Mouse (Mus musculus) hindbrain, embryonic 14.5 days (tissue): Measurements from ENCODE around the gene 2310030G06Rik. TPM values are rescaled to one million over a fixed set of nuclear protein-coding genes. Genes with fewer than 3 reads are reported as not detected.

ENCODE experiments used
- ATAC-seq: fragments of 200-750 bp; cut with Nextera tagmentation; 2 replicates; pipeline ENCODE4 v1.8.0; 2017; ENCODE audit warnings: moderate number of reproducible peaks, mild to moderate bottlenecking, moderate TSS enrichment, moderate library complexity; ENCODE audit not compliant: low FRiP score
- DNase-seq: peaks from one replicate; pipeline ENCODE4 v3.0.0-alpha.2; 2015; ENCODE audit warnings: low spot score
- H3K27ac ChIP-seq: fragments of 300-500 bp; sonication (generic); 2 replicates; pipeline ENCODE4 v1.5.1; 2014; ENCODE audit warnings: mild to moderate bottlenecking, moderate library complexity
- H3K27me3 ChIP-seq: fragments of 300-500 bp; sonication (generic); 2 replicates; pipeline ENCODE4 v1.6.1; 2014; ENCODE audit warnings: mild to moderate bottlenecking, low read length, mixed read lengths; ENCODE audit not compliant: control insufficient read depth, insufficient read depth
- H3K36me3 ChIP-seq: fragments of 300-500 bp; sonication (generic); replicated peaks from 2 replicates; pipeline ENCODE4 v1.6.1; 2014; ENCODE audit not compliant: control insufficient read depth, insufficient read depth
- H3K4me1 ChIP-seq: fragments of 300-500 bp; sonication (generic); replicated peaks from 2 replicates; pipeline ENCODE4 v1.6.1; 2014; ENCODE audit warnings: antibody characterized with exemption, low read length, mixed read lengths; ENCODE audit not compliant: control insufficient read depth, insufficient read depth
- H3K4me2 ChIP-seq: fragments of 300-500 bp; sonication (generic); replicated peaks from 2 replicates; pipeline ENCODE4 v1.6.1; 2014; ENCODE audit warnings: mild to moderate bottlenecking, moderate library complexity
- H3K4me3 ChIP-seq: fragments of 300-500 bp; sonication (generic); replicated peaks from 2 replicates; pipeline ENCODE4 v1.5.1; 2014; ENCODE audit warnings: mild to moderate bottlenecking, low read length
- H3K9ac ChIP-seq: fragments of 300-500 bp; sonication (generic); 2 replicates; pipeline ENCODE4 v1.6.1; 2014
- H3K9me3 ChIP-seq: fragments of 300-500 bp; sonication (generic); 2 replicates; pipeline ENCODE4 v1.6.1; 2016; ENCODE audit warnings: low read length; ENCODE audit not compliant: control insufficient read depth
- WGBS: fragments of 180-500 bp; shearing (Covaris S2); extraction: QIAGEN DNeasy Blood & Tissue Kit; methylation state at CpG from one replicate; pipeline ENCODE4 v1.1.7; 2014; 5-methylcytosine and 5-hydroxymethylcytosine counted together
- polyA plus RNA-seq: library from polyadenylated mRNA; unstranded; fragments of >200 nt; fragmentation: Nextera tagmentation; extraction: Ambion mirVana; gene quantifications from 2 replicates; pipeline ENCODE4 v1.2.1, GENCODE M21; 2014

2310030G06Rik gene
- polyA plus RNA-seq, 1 experiment from 2014 or later: 2.1 TPM

DNA sequence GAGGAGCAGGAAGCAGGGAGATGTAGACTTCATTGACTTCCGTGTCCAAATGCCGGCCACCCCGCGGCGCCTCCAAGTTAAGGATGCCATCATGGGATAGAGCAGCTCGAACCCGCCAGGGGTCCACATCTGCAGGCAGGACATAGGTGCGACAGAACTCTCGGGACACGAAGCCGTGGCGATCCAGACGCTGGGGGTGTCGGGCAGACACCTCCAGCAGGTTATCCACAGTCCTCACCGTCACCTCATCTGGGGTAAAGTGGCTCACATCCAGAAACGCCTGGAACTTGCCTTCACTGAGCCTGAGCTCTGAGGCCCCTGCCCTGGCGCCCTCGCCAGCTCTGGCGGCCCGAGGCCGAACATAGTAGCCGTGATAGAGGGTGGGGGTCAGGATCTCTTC lies 5.0 kb upstream of the 2310030G06Rik start, which contains the start of gene Cryab:
Gene Cryab, plus strand, starts transcription at position 3 of the 400 bp plus-strand sequence.
- Histone ChIP-seq H3K36me3 (no peaks in the 10 kb centered on the region), H3K27ac (no peak within 1 kb of the TSS), H3K4me2 (no peak within 1 kb of the TSS), H3K27me3 (no peaks in the 10 kb centered on the region), H3K9ac (no peak within 1 kb of the TSS), H3K9me3 (no peaks in the 10 kb centered on the region), H3K4me3 (no peak within 1 kb of the TSS), H3K4me1 (peaks cover 2% of the 10 kb centered on the region; the same call in 1 of the 2 replicates)
- ATAC-seq: no peak
- no peak for DNase-seq
- WGBS: 76% methylated on average over 22 of the region's 22 CpGs

DNA sequence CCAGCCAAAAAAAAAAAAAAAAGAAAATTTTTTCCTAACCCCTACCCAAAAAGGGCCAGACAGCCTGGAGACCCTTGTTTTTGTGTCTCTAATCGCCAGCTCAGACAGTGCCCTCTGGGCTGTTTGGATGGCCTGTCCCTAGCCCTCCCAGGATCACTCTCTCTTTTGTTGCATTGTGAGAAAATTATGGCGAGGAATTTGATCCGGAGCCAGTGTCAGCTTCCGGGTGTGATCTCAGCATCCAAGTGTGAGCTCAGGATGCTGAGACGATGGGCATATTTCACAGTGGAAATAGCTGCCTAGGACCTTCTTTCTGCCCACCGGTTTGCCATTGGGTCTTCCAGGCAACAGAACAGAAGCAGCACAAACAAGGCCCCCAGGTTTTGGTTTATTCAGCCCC lies 4.4 kb upstream of the 2310030G06Rik start:
- H3K36me3 ChIP-seq: no peaks in the 10 kb centered on the region
- no peak overlapping the region for H3K9ac ChIP-seq
- H3K4me2 ChIP-seq: no peak overlapping the region
- H3K4me1 ChIP-seq: peaks cover 6% of the 10 kb centered on the region; the same call in 1 of the 2 replicates
- no peaks in the 10 kb centered on the region for H3K27me3 ChIP-seq
- H3K4me3 ChIP-seq: no peak overlapping the region
- 74% methylated on average over 6 of the region's 6 CpGs for WGBS
- DNase-seq (no peak), ATAC-seq (no peak)
- no peaks in the 10 kb centered on the region for H3K9me3 ChIP-seq
- H3K27ac ChIP-seq: no peak overlapping the region

- H3K4me2 ChIP-seq: peak overlapping the region; percentile 51
- ATAC-seq (no peak), DNase-seq (no peak)
- 0 out of 2 replicates have a peak, but pooled peaks cover 5% of the 10 kb centered on the region for H3K27me3 ChIP-seq
- peak overlapping the region; percentile 24 for H3K4me3 ChIP-seq
- 18% methylated on average over 7 of the region's 7 CpGs for WGBS
- no peaks in the 10 kb centered on the region for H3K9me3 ChIP-seq
- H3K9ac ChIP-seq: peak overlapping the region; percentile 45
- 0 out of 2 replicates have a peak, but pooled peaks cover 6% of the 10 kb centered on the region for H3K4me1 ChIP-seq
- H3K36me3 ChIP-seq: no peaks in the 10 kb centered on the region
- no peak overlapping the region for H3K27ac ChIP-seq
Measured at GRCm38 (mm10) chr9:50745806-50746205, 530 bp downstream of the 2310030G06Rik start.

DNA sequence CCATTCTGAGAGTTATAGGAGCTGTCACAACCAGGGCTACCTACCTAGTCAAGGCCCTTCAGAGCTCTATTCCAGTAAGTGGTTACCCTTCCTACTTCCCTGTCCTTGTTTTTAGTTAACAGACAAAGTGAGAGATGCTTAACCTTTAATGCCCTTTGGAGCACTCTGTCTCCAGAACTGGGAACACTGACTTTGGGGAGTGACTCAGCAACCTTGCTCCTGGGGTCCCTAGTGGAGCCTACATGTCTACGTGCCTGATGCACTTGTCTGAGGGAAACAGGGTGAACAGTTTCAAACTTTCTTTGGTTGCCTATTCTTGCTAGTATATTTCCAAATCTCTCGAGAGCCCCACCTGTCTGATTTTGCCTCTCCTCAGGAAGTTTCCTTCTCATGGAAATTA lies 3.6 kb downstream of the 2310030G06Rik start:
- Histone ChIP-seq H3K9me3 (no peaks in the 10 kb centered on the region), H3K27me3 (0 out of 2 replicates have a peak, but pooled peaks cover 5% of the 10 kb centered on the region), H3K4me2 (no peak overlapping the region), H3K27ac (no peak overlapping the region), H3K4me1 (peaks cover 15% of the 10 kb centered on the region), H3K36me3 (no peaks in the 10 kb centered on the region), H3K4me3 (no peak overlapping the region), H3K9ac (no peak overlapping the region)
- no peak for DNase-seq
- WGBS: 72% methylated on average over 2 of the region's 2 CpGs
- no peak for ATAC-seq

DNA sequence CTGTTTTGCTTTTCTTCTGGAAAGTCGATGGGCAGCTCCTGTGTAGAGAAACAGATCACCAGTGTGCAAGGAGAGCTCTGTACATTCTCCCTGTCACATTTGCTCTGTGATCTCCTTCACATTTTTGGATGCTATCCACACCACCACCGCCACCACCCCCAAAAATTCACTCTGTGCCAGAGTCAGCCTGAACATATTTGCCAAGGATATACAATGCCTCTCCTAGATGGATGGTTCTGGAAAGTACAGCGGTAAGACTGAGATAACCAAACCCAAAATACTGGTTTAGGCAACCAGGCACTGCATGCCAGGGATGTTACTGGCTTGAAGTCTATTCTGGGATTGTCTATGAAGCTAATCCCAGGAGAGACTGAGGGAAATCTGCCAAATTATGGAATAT lies 4.1 kb downstream of the 2310030G06Rik start:
- no peak overlapping the region for H3K9ac ChIP-seq
- no peak for ATAC-seq
- H3K36me3 ChIP-seq: no peaks in the 10 kb centered on the region
- H3K27me3 ChIP-seq: 0 out of 2 replicates have a peak, but pooled peaks cover 5% of the 10 kb centered on the region
- peaks cover 15% of the 10 kb centered on the region for H3K4me1 ChIP-seq
- no peak overlapping the region for H3K27ac ChIP-seq
- no peak for DNase-seq
- no peak overlapping the region for H3K4me3 ChIP-seq
- H3K9me3 ChIP-seq: no peaks in the 10 kb centered on the region
- 87% methylated on average over 3 of the region's 3 CpGs for WGBS
- H3K4me2 ChIP-seq: no peak overlapping the region

- no peak for DNase-seq
- H3K27me3 ChIP-seq: 0 out of 2 replicates have a peak, but pooled peaks cover 5% of the 10 kb centered on the region
- H3K9ac ChIP-seq: no peak overlapping the region
- ATAC-seq: no peak
- peaks cover 11% of the 10 kb centered on the region for H3K4me1 ChIP-seq
- no peaks in the 10 kb centered on the region for H3K36me3 ChIP-seq
- no peaks in the 10 kb centered on the region for H3K9me3 ChIP-seq
- 87% methylated on average over 14 of the region's 14 CpGs for WGBS
- no peak overlapping the region for H3K4me3 ChIP-seq
- no peak overlapping the region for H3K27ac ChIP-seq
- H3K4me2 ChIP-seq: no peak overlapping the region
Measured at GRCm38 (mm10) chr9:50740867-50741784, 5.2 kb downstream of the 2310030G06Rik start.

GRCm38 (mm10) chr9:50738914-50739870 lies 7.1 kb downstream of the 2310030G06Rik start, which contains the start of gene Dixdc1:
TSS of gene Dixdc1 (minus strand) at chr9:50739517.
- peak within 1 kb of the TSS; percentile 31 for H3K4me3 ChIP-seq
- H3K9me3 ChIP-seq: no peaks in the 10 kb centered on the region
- ATAC-seq (peak; percentile 95), DNase-seq (peak; percentile 89)
- peaks cover 9% of the 10 kb centered on the region for H3K4me1 ChIP-seq
- peak within 1 kb of the TSS; percentile 40; the same call in 1 of the 2 replicates for H3K9ac ChIP-seq
- peak within 1 kb of the TSS; percentile 65 for H3K4me2 ChIP-seq
- no peak within 1 kb of the TSS for H3K27ac ChIP-seq
- WGBS: 13% methylated on average over 36 of the region's 36 CpGs
- no peaks in the 10 kb centered on the region for H3K27me3 ChIP-seq
- no peaks in the 10 kb centered on the region for H3K36me3 ChIP-seq

DNA sequence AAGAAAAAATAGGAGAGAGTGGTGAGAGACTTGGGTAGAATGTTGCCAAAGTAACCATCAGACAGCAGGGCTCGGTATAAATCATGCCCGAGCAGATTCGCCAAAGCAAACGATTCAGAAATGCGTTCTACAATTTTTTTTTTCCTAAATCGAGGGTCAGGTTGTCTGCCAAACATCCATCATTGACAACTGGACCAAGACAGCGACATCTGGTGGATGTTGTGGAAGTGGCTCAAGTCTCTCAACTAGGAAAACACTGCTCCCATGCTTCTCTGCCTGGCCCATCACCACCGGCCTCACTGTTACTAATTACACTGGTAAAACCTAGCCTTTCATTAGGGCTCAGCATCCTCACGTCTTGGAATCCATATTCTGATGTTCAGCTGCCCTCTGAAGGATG lies 11.3 kb downstream of the 2310030G06Rik start:
- Histone ChIP-seq H3K9ac (no peak overlapping the region), H3K27me3 (no peaks in the 10 kb centered on the region), H3K9me3 (no peaks in the 10 kb centered on the region), H3K36me3 (no peaks in the 10 kb centered on the region), H3K4me3 (no peak overlapping the region), H3K4me2 (peak overlapping the region; percentile 39), H3K27ac (no peak overlapping the region), H3K4me1 (peaks cover 14% of the 10 kb centered on the region)
- no peak for ATAC-seq
- 4% methylated on average over 9 of the region's 9 CpGs for WGBS
- peak; percentile 82 for DNase-seq
